Mouse (Mus musculus): ENCODE measurements at regions not wholly inside any gene's neighbourhood (a gene's known extent, or its start where the extent isn't known, plus 50 kb on each side); places are given as distances from the start of the nearest gene placed in this dataset.

DNA sequence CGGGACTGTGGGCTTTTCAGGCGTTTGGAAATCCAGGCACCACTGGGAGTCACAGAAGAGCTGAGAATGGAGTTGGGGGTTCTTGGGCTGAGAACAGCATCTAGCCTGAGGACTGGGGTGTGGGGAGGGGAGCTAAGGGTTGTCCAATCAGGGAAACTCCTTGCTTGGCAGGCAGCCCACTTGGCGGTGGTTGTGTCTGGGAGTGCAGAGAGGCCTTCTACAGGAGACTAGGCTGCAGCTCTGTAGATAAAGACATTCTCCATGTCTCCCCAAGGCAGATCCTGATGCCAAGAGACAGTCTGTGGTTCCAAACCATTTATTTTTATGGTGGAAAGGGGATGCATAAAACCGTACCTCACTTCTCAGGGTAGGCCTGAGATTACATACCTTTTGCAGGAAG is 774.6 kb downstream of the Brinp1 start:
- DNase-seq (ENCODE audit: low spot score in 2 of 2): no peak

- DNase-seq (ENCODE audit: low spot score in 2 of 2): no peak
Measured at GRCm38 (mm10) chr4:68156499-68156898, 797.7 kb downstream of the Brinp1 start.

- DNase-seq (ENCODE audit: low spot score in 2 of 2): no peak
Measured at GRCm38 (mm10) chr4:68148483-68149069, 805.6 kb downstream of the Brinp1 start.

DNA sequence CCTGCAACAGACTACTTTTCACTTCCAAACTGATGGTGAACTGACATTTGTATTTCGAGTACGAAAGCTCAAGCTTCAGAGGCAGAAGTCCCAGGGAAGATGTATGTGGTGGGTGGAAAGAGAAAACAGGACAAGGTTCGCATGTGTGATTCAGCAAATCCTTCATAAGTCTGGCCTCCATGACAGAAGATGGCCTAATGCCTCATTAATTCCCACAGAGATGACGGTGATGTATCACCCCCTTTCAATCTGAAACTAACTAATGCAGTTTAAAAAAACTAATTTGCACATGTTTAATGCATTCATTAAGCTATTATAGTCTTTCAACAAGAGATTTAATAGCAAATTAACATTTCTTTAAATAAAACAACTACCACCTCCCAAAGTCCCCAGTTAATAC is 826.1 kb downstream of the Brinp1 start:
- no peak for DNase-seq (ENCODE audit: low spot score in 2 of 2)

- no peak for DNase-seq (ENCODE audit: low spot score in 2 of 2)
Measured at GRCm38 (mm10) chr4:68114502-68114901, 839.7 kb downstream of the Brinp1 start.

GRCm38 (mm10) chr4:68085255-68085654 is 868.9 kb downstream of the Brinp1 start:
- no peak for DNase-seq (ENCODE audit: low spot score in 2 of 2)

GRCm38 (mm10) chr4:68056813-68057578 is 897.2 kb downstream of the Brinp1 start:
- no peak for DNase-seq (ENCODE audit: low spot score in 2 of 2)

GRCm38 (mm10) chr4:68022891-68023303 is 931.3 kb downstream of the Brinp1 start:
- peak; percentile 81 to 82 for DNase-seq (ENCODE audit: low spot score in 2 of 2)

DNA sequence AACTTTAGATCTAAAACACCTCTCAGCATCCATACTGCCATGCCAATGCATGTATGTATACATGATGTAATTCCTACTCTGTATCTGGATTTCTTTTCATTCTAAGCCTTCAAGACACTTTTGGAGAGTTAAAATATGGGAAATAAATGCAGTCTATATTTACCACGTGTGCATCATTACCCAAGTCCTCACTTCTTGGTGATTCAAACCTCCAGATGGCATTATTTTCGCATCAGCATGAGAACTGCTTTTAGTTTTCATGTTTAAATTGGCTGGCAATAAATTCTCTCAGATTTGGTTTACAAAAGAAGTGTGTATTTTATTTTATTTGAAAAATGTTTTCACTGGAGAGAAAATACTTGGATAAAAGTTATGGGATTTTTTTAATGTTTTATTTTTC is 942.8 kb downstream of the Brinp1 start:
- no peak for DNase-seq (ENCODE audit: low spot score in 2 of 2)

- DNase-seq (ENCODE audit: low spot score in 2 of 2): no peak
Measured at GRCm38 (mm10) chr4:67994796-67995283, 959.4 kb downstream of the Brinp1 start.

DNA sequence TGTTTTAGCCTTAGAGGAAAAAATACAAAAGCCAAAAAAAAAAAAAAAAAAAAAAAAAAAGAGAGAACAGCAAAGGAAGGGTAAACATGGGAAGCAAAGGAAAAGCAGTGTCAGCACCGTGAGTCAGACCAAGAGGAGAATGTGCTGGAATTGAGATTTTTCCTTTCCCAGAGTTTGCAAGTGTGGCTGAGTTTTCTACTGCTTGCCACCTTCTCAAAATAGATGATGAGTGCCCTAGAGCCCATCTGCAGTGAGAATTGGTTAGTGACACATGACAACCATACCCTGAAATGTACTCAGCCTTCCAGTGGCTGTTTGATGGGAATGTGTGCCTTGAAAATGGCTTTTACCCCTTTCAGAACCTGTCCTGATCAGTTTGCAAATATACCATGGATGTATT is 990.7 kb downstream of the Brinp1 start:
- DNase-seq (ENCODE audit: low spot score in 2 of 2): no peak

DNA sequence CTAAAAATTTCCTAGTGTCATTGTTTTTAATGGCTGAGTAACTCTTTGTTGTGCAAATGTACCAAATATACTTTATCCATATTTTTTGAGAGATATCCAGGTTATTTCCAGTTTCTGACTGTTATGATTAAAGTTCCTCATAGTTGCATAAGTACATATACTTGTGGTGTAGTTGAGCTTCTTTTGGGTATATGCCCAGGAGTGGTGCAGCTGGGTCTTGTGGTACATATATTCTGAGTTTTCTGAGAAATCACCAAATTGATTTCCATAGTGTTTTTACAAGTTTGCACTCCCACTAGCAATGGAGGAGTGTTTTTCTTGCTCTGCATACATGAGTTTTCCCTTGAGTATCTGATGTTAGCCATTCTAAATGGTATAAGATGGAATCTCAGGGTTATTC is 1006.2 kb downstream of the Brinp1 start:
- no peak for DNase-seq (ENCODE audit: low spot score in 2 of 2)

- DNase-seq (ENCODE audit: low spot score in 2 of 2): no peak
Measured at GRCm38 (mm10) chr4:67932481-67932880, 1021.7 kb downstream of the Brinp1 start.

GRCm38 (mm10) chr4:67899109-67899508 is 1055.1 kb downstream of the Brinp1 start:
- no peak for DNase-seq (ENCODE audit: low spot score in 2 of 2)

DNA sequence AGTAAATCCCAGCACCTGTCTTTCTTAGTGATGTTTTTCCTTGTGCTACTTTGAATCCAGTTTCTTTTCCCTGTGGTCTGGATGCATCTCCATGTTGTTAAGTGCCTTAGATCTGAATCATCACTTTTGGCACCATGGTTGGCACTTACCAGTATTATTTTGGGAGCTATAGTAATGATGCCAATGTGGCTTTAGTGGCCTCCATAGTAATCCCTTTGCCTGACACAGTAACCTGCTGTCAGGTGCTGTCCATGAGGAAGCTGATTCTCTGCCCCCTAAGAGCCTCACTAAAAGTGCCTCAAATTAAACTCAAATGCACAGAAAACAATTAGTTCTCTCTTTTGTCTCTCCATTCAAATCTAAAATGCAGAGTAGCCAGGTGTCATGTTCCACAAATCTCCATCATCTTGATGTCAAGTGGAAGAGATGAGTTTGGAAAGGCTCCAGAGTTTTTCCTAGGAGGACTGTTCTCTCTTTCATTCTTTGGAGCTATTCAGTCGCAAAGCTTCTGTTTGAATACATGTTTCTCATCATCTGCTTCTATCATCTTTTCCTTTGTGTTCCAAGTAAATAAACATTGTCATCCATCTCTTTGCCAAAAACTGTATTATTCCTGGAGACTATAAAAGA is 1062.1 kb downstream of the Brinp1 start:
- DNase-seq (ENCODE audit: low spot score in 2 of 2): no peak

GRCm38 (mm10) chr4:67887954-67888353 is 1060.6 kb downstream of the Tlr4 start:
- DNase-seq (ENCODE audit: low spot score in 2 of 2): no peak

- no peak for DNase-seq (ENCODE audit: low spot score in 2 of 2)
Measured at GRCm38 (mm10) chr4:67885204-67885603, 1057.8 kb downstream of the Tlr4 start.

GRCm38 (mm10) chr4:67862218-67862617 is 1034.8 kb downstream of the Tlr4 start:
- DNase-seq (ENCODE audit: low spot score in 2 of 2): no peak

DNA sequence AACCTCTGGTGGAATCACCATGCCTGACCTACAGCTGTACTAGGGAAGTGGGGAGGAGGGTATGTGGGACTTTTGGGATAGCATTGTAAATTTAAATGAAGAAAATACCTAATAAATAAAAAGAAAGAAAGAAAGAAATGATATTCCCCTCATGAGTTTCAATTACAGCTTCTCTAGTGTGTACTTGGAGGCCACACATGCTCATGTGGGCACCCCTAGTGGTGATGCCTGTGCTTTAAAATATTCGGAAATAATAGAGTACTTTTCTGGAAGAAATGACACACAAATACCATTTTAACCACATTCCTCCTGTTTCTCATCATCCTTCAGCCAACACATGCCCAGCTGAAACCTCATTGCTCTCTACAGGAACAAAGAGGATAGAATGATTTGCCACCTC is 1034.4 kb downstream of the Tlr4 start:
- DNase-seq (ENCODE audit: low spot score in 2 of 2): no peak

- DNase-seq (ENCODE audit: low spot score in 2 of 2): peak in 1 of 2 experiments; percentile 24
Measured at GRCm38 (mm10) chr4:67853001-67853400, 1025.6 kb downstream of the Tlr4 start.

DNA sequence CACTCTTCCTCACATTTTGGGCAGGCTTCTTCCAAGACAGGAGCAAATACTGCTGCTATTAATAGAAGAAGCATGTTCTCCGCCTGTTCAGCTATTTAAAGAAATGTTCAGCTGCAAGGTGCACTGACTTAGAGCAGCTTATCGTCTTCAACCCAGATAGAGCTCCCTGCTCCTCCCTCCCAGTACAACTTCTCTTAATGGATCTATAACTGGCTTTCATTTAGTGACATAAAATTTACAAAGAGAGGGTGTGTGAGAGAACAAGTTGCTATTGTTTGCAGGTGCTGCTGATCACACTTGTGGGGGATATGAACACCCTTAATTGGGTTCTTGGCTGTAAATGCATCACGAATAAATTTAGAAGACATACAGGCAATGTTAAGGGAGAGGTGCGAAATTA is 1006.0 kb downstream of the Tlr4 start:
- peak in 1 of 2 experiments; percentile 21 for DNase-seq (ENCODE audit: low spot score in 2 of 2)

DNA sequence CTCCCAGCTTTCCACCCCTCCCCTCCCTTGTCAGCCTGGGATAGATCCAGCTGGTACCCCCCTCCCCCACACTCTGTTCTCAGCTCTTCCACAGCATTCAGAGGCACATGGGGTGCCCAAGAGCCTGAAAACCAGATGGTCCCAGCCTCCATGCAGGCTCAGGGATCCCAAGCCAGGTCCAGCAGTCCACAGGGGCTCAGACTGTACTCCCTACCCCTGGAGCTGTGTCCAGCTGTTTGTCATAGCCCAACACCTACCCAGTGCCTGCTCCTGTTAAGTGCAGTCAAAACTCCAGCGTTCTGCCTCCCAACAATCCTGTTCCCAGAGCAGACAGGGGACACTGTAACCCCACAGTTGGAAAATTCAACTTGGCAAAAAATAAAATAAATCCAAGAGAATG is 998.1 kb downstream of the Tlr4 start:
- DNase-seq (ENCODE audit: low spot score in 2 of 2): no peak

GRCm38 (mm10) chr4:67796050-67796449 is 968.7 kb downstream of the Tlr4 start:
- DNase-seq (ENCODE audit: low spot score in 2 of 2): no peak

Measured in right cerebral cortex, postnatal 10 days (tissue).